8 mouse cellular contexts compared by ENCODE assay signal in genomic region chr6:83054074-83054851, GRCm38 (mm10). TPM values are rescaled to one million over a fixed set of nuclear protein-coding genes. Genes with fewer than 3 reads are reported as not detected.
DNase-seq lines count a peak whose midpoint lies in the region; ATAC-seq and TF ChIP-seq lines count a peak whose summit lies in the region.

Aup1 (plus strand) TSS chr6:83054521.

- peaks cover 5% of the 10 kb centered on the region; the same call in 1 of the 2 replicates for H3K36me3 ChIP-seq in ES-Bruce4 (ENCODE audit: control insufficient read depth, insufficient read depth, low read length, poor library complexity, severe bottlenecking)
- H3K36me3 ChIP-seq in forebrain, embryonic 13.5 days (ENCODE audit: poor library complexity, severe bottlenecking): peaks cover 40% of the 10 kb centered on the region
- peaks cover 32% of the 10 kb centered on the region for H3K36me3 ChIP-seq in liver, postnatal 0 days (replicated peaks; ENCODE audit: insufficient read depth, low read length)
- peaks cover 18% of the 10 kb centered on the region for H3K36me3 ChIP-seq in neural tube, embryonic 14.5 days (ENCODE audit: control insufficient read depth, insufficient read depth, low read length)

- peak within 1 kb of the TSS; percentile 91 for H3K9ac ChIP-seq in ES-Bruce4 (ENCODE audit: low read depth, poor library complexity, severe bottlenecking)
- peak within 1 kb of the TSS; percentile 86 for H3K9ac ChIP-seq in forebrain, embryonic 13.5 days
- H3K9ac ChIP-seq in liver, postnatal 0 days (replicated peaks): peak within 1 kb of the TSS; percentile 95
- peak within 1 kb of the TSS; percentile 74 for H3K9ac ChIP-seq in neural tube, embryonic 14.5 days (replicated peaks; ENCODE audit: low read depth, low read length)

- TF ChIP-seq EP300 in ES-Bruce4 (IDR thresholded peaks at IDR 0.05; ENCODE audit: insufficient read depth, low read depth, low read length): peak; percentile 54; the same call in 1 of the 2 replicates
- TF ChIP-seq EP300 in liver, postnatal 0 days (IDR thresholded peaks at IDR 0.05; ENCODE audit: low read depth): peak; percentile 83

- TF ChIP-seq POLR2A in ES-Bruce4 (IDR thresholded peaks at IDR 0.05; ENCODE audit: insufficient read depth, low read length): peak; percentile 58

- intact Hi-C loops in heart, postnatal 10 days (cut with DNase I): loop anchor here (2.0 kb wide), 1 partner anchor 47 kb away; the partner anchor contains the start of genes Ccdc142 and Gm42688

- DNase-seq in heart, postnatal 10 days: peak; percentile 97
- DNase-seq in large intestine, adult 2 months (ENCODE audit: low read depth, low spot score): peak; percentile 90
- DNase-seq in liver, postnatal 0 days: peak; percentile 98
- DNase-seq in testis, postnatal 10 days (ENCODE audit: low spot score): peak; percentile 98

- peak within 1 kb of the TSS; percentile 80 for H3K4me3 ChIP-seq in ES-Bruce4 (ENCODE audit: low read depth, low read length)
- H3K4me3 ChIP-seq in forebrain, embryonic 13.5 days: peak within 1 kb of the TSS; percentile 99
- H3K4me3 ChIP-seq in liver, postnatal 0 days (ENCODE audit: low read depth, low read length): peak within 1 kb of the TSS; percentile 92
- peak within 1 kb of the TSS; percentile 77 for H3K4me3 ChIP-seq in neural tube, embryonic 14.5 days (ENCODE audit: low read depth, low read length)

- peak; percentile 93 for ATAC-seq in cerebellum, adult (ENCODE audit: insufficient number of reproducible peaks, low FRiP score, low TSS enrichment)
- ATAC-seq in forebrain, embryonic 13.5 days: peak; percentile 98
- peak; percentile 91 for ATAC-seq in liver, postnatal 0 days
- ATAC-seq in neural tube, embryonic 14.5 days (ENCODE audit: low read depth): peak; percentile 97

- WGBS in forebrain, embryonic 13.5 days: under 1% methylated on average over 64 of the region's 64 CpGs
- WGBS in large intestine, adult 2 months: under 1% methylated on average over 64 of the region's 64 CpGs
- WGBS in liver, postnatal 0 days (ENCODE audit: insufficient replicate concordance): under 1% methylated on average over 56 of the region's 64 CpGs
- under 1% methylated on average over 64 of the region's 64 CpGs for WGBS in neural tube, embryonic 14.5 days

- peak within 1 kb of the TSS; percentile 94 for H3K4me2 ChIP-seq in forebrain, embryonic 13.5 days
- H3K4me2 ChIP-seq in liver, postnatal 0 days (ENCODE audit: low read depth, low read length): peak within 1 kb of the TSS; percentile 99
- H3K4me2 ChIP-seq in neural tube, embryonic 14.5 days (ENCODE audit: low read depth, low read length): peak within 1 kb of the TSS; percentile 95

- H3K27me3 ChIP-seq in ES-Bruce4 (ENCODE audit: control insufficient read depth, insufficient read depth, low read length, poor library complexity, severe bottlenecking): no peaks in the 10 kb centered on the region
- H3K27me3 ChIP-seq in forebrain, embryonic 13.5 days: peaks cover 2% of the 10 kb centered on the region; the same call in 1 of the 2 replicates
- no peaks in the 10 kb centered on the region for H3K27me3 ChIP-seq in liver, postnatal 0 days (ENCODE audit: insufficient read depth, low read length)
- H3K27me3 ChIP-seq in neural tube, embryonic 14.5 days (ENCODE audit: control insufficient read depth, insufficient read depth, low read length): no peaks in the 10 kb centered on the region

- H3K27ac ChIP-seq in ES-Bruce4 (ENCODE audit: insufficient read depth, low read length): 0 out of 2 replicates have a peak within 1 kb of the TSS, but pooled peaks have one; percentile 5
- H3K27ac ChIP-seq in forebrain, embryonic 13.5 days: peak within 1 kb of the TSS; percentile 70
- H3K27ac ChIP-seq in liver, postnatal 0 days (ENCODE audit: low read depth): peak within 1 kb of the TSS; percentile 95
- H3K27ac ChIP-seq in neural tube, embryonic 14.5 days (ENCODE audit: low read depth, low read length): peak within 1 kb of the TSS; percentile 85

- H3K9me3 ChIP-seq in ES-Bruce4 (replicated peaks; ENCODE audit: control insufficient read depth, insufficient read depth, low read length, poor library complexity, severe bottlenecking): no peaks in the 10 kb centered on the region
- H3K9me3 ChIP-seq in forebrain, embryonic 13.5 days (replicated peaks): no peaks in the 10 kb centered on the region
- no peaks in the 10 kb centered on the region for H3K9me3 ChIP-seq in liver, postnatal 0 days (ENCODE audit: low read length)
- H3K9me3 ChIP-seq in neural tube, embryonic 14.5 days (ENCODE audit: control insufficient read depth, low read length): no peaks in the 10 kb centered on the region

- peaks cover 4% of the 10 kb centered on the region for H3K4me1 ChIP-seq in ES-Bruce4 (ENCODE audit: control insufficient read depth, insufficient read depth, low read length)
- H3K4me1 ChIP-seq in forebrain, embryonic 13.5 days: peaks cover 29% of the 10 kb centered on the region
- H3K4me1 ChIP-seq in liver, postnatal 0 days (ENCODE audit: insufficient read depth): peaks cover 25% of the 10 kb centered on the region
- H3K4me1 ChIP-seq in neural tube, embryonic 14.5 days (ENCODE audit: control insufficient read depth, insufficient read depth, low read length): peaks cover 24% of the 10 kb centered on the region

- TF ChIP-seq CTCF in ES-Bruce4 (IDR thresholded peaks at IDR 0.05; ENCODE audit: low read depth, low read length): no peak
- no peak for TF ChIP-seq CTCF in liver, postnatal 0 days (IDR thresholded peaks at IDR 0.05; ENCODE audit: low read depth)

RNA-seq across cellular contexts. Expression of gene Aup1, which starts in this region (rescaled TPM):
- 42.4 and 44.3 TPM in 2 replicates for polyA plus RNA-seq in ES-Bruce4 (2011; ENCODE audit: insufficient read depth, insufficient read length, low read depth, missing spikeins)
- 144 and 154 TPM in 2 replicates for polyA plus RNA-seq in forebrain, embryonic 13.5 days (2015; fragmentation: Nextera tagmentation; extraction: Ambion mirVana)
- 10 to 100 TPM; 74.2 to 85.8 TPM for total RNA-seq in heart, postnatal 10 days (2021)
- polyA plus RNA-seq in large intestine, adult 2 months (2012; rRNA removed): 363 and 445 TPM in 2 replicates
- 175 and 180 TPM in 2 replicates for polyA plus RNA-seq in liver, postnatal 0 days (2015; fragmentation: Nextera tagmentation; extraction: Ambion mirVana)
- 122 and 123 TPM in 2 replicates for polyA plus RNA-seq in neural tube, embryonic 14.5 days (2014; fragmentation: Nextera tagmentation; extraction: Ambion mirVana)

Comparison
In these comparisons a context has a peak if more than half of its experiments do, and no peak if none do; other contexts are left out.
1. Peak in every context shown above with its lines: DNase-seq, ATAC-seq, H3K4me3 ChIP-seq and H3K27ac ChIP-seq.
2. H3K27ac ChIP-seq: peak in every context shown above with its lines; median percentile 95 in liver, postnatal 0 days; 85 in neural tube, embryonic 14.5 days; 70 in forebrain, embryonic 13.5 days; 5 in ES-Bruce4.